Mouse (Mus musculus): ENCODE results near the gene Sly. TPM values are rescaled to one million over a fixed set of nuclear protein-coding genes. Genes with fewer than 3 reads are reported as not detected.
"Not testable (repeated sequence)": the region's sequence is repeated elsewhere in the genome, so short reads cannot be mapped to it uniquely, and the experiment has no call there.

Gene Sly
- not detected in 2 replicates for polyA plus RNA-seq (2014; fragmentation: Nextera tagmentation; extraction: Ambion mirVana)

- H3K36me3 ChIP-seq (ENCODE audit: control insufficient read depth, insufficient read depth, low read length); H3K4me3 ChIP-seq (ENCODE audit: low read depth, low read length); H3K9me3 ChIP-seq (ENCODE audit: control insufficient read depth, low read length); H3K4me1 ChIP-seq (ENCODE audit: control insufficient read depth, insufficient read depth, low read length); H3K9ac ChIP-seq (replicated peaks; ENCODE audit: low read depth, low read length); ATAC-seq (ENCODE audit: low read depth); H3K27ac ChIP-seq (ENCODE audit: low read depth, low read length); H3K27me3 ChIP-seq (ENCODE audit: control insufficient read depth, insufficient read depth, low read length); H3K4me2 ChIP-seq (ENCODE audit: low read depth, low read length): not testable (repeated sequence)
- no CpG with 5 or more reads among the region's 5 CpGs for WGBS
Measured at GRCm38 (mm10) chrY:57186888-57187287, at the start of gene Sly. Gene Sly, plus strand, starts transcription at chrY:57187188.

Measured in neural tube, embryonic 14.5 days (tissue).